ENCODE assay signal across 13 mouse cellular contexts in the genomic region with DNA sequence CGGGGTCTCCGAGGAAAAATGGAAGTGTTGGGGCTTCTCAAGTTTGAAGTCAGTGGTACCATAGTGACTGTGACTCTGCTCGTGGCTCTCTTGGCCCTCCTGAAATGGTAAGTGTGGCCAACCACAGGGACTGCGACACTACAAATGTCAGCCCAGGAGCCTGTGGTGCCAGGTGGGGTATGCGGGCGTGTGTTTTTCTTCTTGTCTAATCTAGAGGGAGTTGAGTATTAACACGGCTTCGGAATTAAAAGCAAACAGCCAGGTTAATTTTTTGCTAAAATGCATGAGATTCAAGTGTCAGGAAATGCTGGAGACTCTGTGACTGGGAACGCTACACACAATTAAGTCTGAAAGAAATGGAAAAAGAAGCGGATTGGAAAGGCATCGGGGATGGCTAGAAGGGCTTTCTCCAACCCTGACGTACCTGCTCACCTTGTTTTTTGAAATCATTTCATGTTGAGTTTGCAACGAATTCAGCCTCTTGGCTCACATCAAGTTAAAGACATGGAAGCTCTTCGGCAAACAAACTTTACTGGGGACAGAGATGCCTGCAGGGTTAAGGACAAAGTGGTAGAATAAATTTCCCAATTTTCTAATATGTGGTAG. TPM values are rescaled to one million over a fixed set of nuclear protein-coding genes. Genes with fewer than 3 reads are reported as not detected.
DNase-seq lines count a peak whose midpoint lies in the region; ATAC-seq and TF ChIP-seq lines count a peak whose summit lies in the region.
"Had no signal": no experiment of that assay in that cellular context is flagged by ENCODE, and none has a peak within 500 bp of the region (broad histone marks: within the 10 kb centered on the region; RNA-seq: fewer than 3 reads in every experiment).

No protein-coding gene starts in this region.

- H3K27ac ChIP-seq in kidney, postnatal 0 days, result peak overlapping the region; percentile 87
- no peak overlapping the region for H3K27ac ChIP-seq in left cerebral cortex, adult 2 months
- H3K27ac ChIP-seq: hindbrain, embryonic 12.5 days; midbrain, embryonic 12.5 days had no signal

- H3K36me3 ChIP-seq in kidney, postnatal 0 days (ENCODE audit: insufficient read depth, low read length), result no peaks in the 10 kb centered on the region
- H3K36me3 ChIP-seq: hindbrain, embryonic 12.5 days; midbrain, embryonic 12.5 days had no signal

- DNase-seq in heart, adult 11 months, result peak; percentile 68
- DNase-seq in heart, postnatal 25 days (ENCODE audit: low spot score), result no peak
- peak; percentile 5 for DNase-seq in fat pad, adult 2 months (ENCODE audit: extremely low read depth, low read depth, low spot score)
- peak; percentile 51 for DNase-seq in kidney, postnatal 0 days (ENCODE audit: low spot score)
- no peak for DNase-seq in left cerebral cortex, adult 2 months (ENCODE audit: extremely low spot score in 1 of 2, low spot score in 2 of 2)
- no peak for DNase-seq in urinary bladder, adult 2 months (ENCODE audit: low spot score)
- DNase-seq: cerebellum, postnatal 25 days; gastrocnemius, postnatal 36 days; layer of hippocampus, postnatal 36 days had no signal

- no peaks in the 10 kb centered on the region for H3K9me3 ChIP-seq in kidney, postnatal 0 days (replicated peaks; ENCODE audit: low read length)
- H3K9me3 ChIP-seq: hindbrain, embryonic 12.5 days; midbrain, embryonic 12.5 days had no signal

- intact Hi-C loops in heart, postnatal 25 days (cut with DNase I), result no loop called here
- intact Hi-C loops in left cerebral cortex, adult 2 months (cut with DNase I), result no loop called here

- no peak overlapping the region for H3K4me3 ChIP-seq in kidney, postnatal 0 days (replicated peaks; ENCODE audit: low read depth, low read length)
- H3K4me3 ChIP-seq in left cerebral cortex, adult 2 months, result no peak overlapping the region
- H3K4me3 ChIP-seq: hindbrain, embryonic 12.5 days; midbrain, embryonic 12.5 days had no signal

- H3K4me1 ChIP-seq in kidney, postnatal 0 days (replicated peaks; ENCODE audit: insufficient read depth, low read length), result peaks cover 16% of the 10 kb centered on the region; the same call in 1 of the 2 replicates
- H3K4me1 ChIP-seq: hindbrain, embryonic 12.5 days had no signal

- TF ChIP-seq CTCF in kidney, postnatal 0 days (IDR thresholded peaks at IDR 0.05; ENCODE audit: low read depth), result no peak
- no peak for TF ChIP-seq CTCF in left cerebral cortex, adult 2 months (IDR thresholded peaks at IDR 0.05)

- H3K4me2 ChIP-seq in kidney, postnatal 0 days (ENCODE audit: low read length), result no peak overlapping the region
- H3K4me2 ChIP-seq: hindbrain, embryonic 12.5 days; midbrain, embryonic 12.5 days had no signal

- no peaks in the 10 kb centered on the region for H3K27me3 ChIP-seq in kidney, postnatal 0 days (ENCODE audit: insufficient read depth, low read length)
- H3K27me3 ChIP-seq: hindbrain, embryonic 12.5 days; midbrain, embryonic 12.5 days had no signal

- peak; percentile 63 for ATAC-seq in kidney, postnatal 0 days (replicated peaks; ENCODE audit: low FRiP score, low read depth)
- ATAC-seq in megakaryocyte, adult 5-6 weeks (ENCODE audit: poor library complexity, severe bottlenecking), result peak; percentile 60
- ATAC-seq in erythroid progenitor cell, adult 5-6 weeks (replicated peaks; ENCODE audit: low FRiP score, poor library complexity, severe bottlenecking), result no peak

- WGBS in kidney, postnatal 0 days, result 53% methylated on average over 14 of the region's 14 CpGs

- no peak overlapping the region for H3K9ac ChIP-seq in kidney, postnatal 0 days (ENCODE audit: low read depth, low read length)
- H3K9ac ChIP-seq: hindbrain, embryonic 12.5 days; midbrain, embryonic 12.5 days had no signal

RNA-seq across cellular contexts. Expression of gene Hipk2, which starts 43.3 kb away (rescaled TPM):
- 10 to 100 TPM; 97.0 to 99.4 TPM for total RNA-seq in heart, postnatal 25 days (2021)
- 20.4 and 23.1 TPM in 2 replicates for polyA plus RNA-seq in kidney, postnatal 0 days (2015; fragmentation: Nextera tagmentation; extraction: Ambion mirVana)
- 54.5 and 60.9 TPM in 2 replicates for total RNA-seq in megakaryocyte, adult 5-6 weeks (2015)
- 9.5 and 21.8 TPM in 2 replicates for total RNA-seq in megakaryocyte, adult 5-6 weeks (2017)
- total RNA-seq in left cerebral cortex, adult 2 months (2021), result 10 to 100 TPM; 54.7 to 61.3 TPM
- 274 and 280 TPM in 2 replicates for total RNA-seq in erythroid progenitor cell, adult 5-6 weeks (2015; ENCODE audit: low replicate concordance)
- total RNA-seq in erythroid progenitor cell, adult 5-6 weeks (2017; ENCODE audit: low replicate concordance), result 160 and 174 TPM in 2 replicates
- 4.5 and 8.6 TPM in 2 replicates for polyA plus RNA-seq in urinary bladder, adult 2 months (2012; rRNA removed)

RNA-seq across cellular contexts. Expression of gene Tbxas1, which starts 44.0 kb away (rescaled TPM):
- total RNA-seq in heart, postnatal 25 days (2021), result 1 to 10 TPM; 1.8 to 2.0 TPM
- 9.7 and 10.5 TPM in 2 replicates for polyA plus RNA-seq in kidney, postnatal 0 days (2015; fragmentation: Nextera tagmentation; extraction: Ambion mirVana)
- total RNA-seq in megakaryocyte, adult 5-6 weeks (2015), result 22.3 and 25.1 TPM in 2 replicates
- 33.0 and 43.3 TPM in 2 replicates for total RNA-seq in megakaryocyte, adult 5-6 weeks (2017)
- 1 to 10 TPM; 2.2 to 2.6 TPM for total RNA-seq in left cerebral cortex, adult 2 months (2021)
- total RNA-seq in erythroid progenitor cell, adult 5-6 weeks (2015; ENCODE audit: low replicate concordance), result 18.7 and 18.9 TPM in 2 replicates
- 18.6 and 48.0 TPM in 2 replicates for total RNA-seq in erythroid progenitor cell, adult 5-6 weeks (2017; ENCODE audit: low replicate concordance)
- 5.1 and 5.2 TPM in 2 replicates for polyA plus RNA-seq in urinary bladder, adult 2 months (2012; rRNA removed)

Comparison
In these comparisons a context has a peak if more than half of its experiments do, and no peak if none do; other contexts are left out.
1. DNase-seq: peak in heart, adult 11 months (single experiment), fat pad, adult 2 months (single experiment) and kidney, postnatal 0 days (single experiment); none in heart, postnatal 25 days (single experiment), left cerebral cortex, adult 2 months (0 of 2) and urinary bladder, adult 2 months (single experiment).
2. RNA of gene Tbxas1, which starts 44.0 kb away (total RNA-seq): 22.3 to 43.3 TPM in megakaryocyte, adult 5-6 weeks and 18.6 to 48.0 TPM in erythroid progenitor cell, adult 5-6 weeks; 2.2 to 2.6 TPM in left cerebral cortex, adult 2 months and 1.8 to 2.0 TPM in heart, postnatal 25 days; every median in the first group is over 4 times any median in the second.